Mouse (Mus musculus): Measurements from ENCODE around the gene AC124108.1.

DNA sequence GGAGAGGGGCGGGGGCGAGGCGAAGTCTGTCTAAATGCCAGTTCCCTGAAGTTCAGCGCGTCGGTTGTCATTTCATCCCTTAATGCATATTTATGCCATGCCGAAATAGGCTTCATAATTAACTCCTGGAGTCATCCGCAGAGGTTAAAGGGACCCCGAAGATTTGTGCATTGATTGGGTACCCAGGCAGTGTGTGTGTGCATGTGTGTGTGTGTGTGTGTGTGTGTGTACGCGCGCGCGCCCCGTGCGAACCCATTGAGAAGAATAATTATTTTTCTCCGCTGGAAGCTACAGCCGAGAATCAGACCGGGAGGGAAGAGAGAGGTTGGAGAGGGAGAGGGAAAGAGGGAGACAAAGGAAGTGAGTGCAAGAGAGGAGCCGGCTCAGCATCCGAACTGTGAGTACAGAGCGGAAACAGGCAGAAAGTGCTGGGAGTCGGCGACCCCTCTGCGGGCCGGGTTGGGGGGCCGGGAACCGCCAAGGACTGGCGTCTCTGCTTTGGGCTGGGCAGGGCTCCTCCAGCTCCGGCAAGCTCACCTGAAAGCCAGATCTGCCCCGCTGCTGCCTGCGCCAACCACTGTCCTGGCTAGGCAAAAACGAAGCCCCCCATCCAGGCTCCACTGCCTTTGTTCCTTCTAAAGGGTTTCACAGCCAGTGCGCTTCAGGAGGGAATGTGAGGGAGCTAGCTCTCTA is at the start of gene AC124108.1, which contains the start of gene Lemd1:
- no peak for TF ChIP-seq CTCF (IDR thresholded peaks at IDR 0.05; ENCODE audit: control insufficient read depth, insufficient read depth, insufficient read length)
- no peak for TF ChIP-seq USF1 (IDR thresholded peaks at IDR 0.05; ENCODE audit: low read depth)
- no peak for TF ChIP-seq CEBPB (IDR thresholded peaks at IDR 0.05; ENCODE audit: low read depth)
- TF ChIP-seq MAX (IDR thresholded peaks at IDR 0.05): no peak
- no peak for TF ChIP-seq MYOG (IDR thresholded peaks at IDR 0.05; ENCODE audit: control insufficient read depth, extremely low read depth, insufficient read length)

All from C2C12 (cell line).